Mouse (Mus musculus) midbrain, embryonic 12.5 days (tissue): ENCODE measurements around the gene Spry2. TPM values are rescaled to one million over a fixed set of nuclear protein-coding genes. Genes with fewer than 3 reads are reported as not detected.

Experiments used
- ATAC-seq: fragments of 200-750 bp; cut with Nextera tagmentation; 2 replicates; pipeline ENCODE4 v1.8.0; 2017; ENCODE audit warnings: low read depth, moderate TSS enrichment, moderate library complexity; ENCODE audit not compliant: low FRiP score
- H3K27ac ChIP-seq: fragments of 300-500 bp; sonication (generic); replicated peaks from 2 replicates; pipeline ENCODE4 v1.5.1; 2016; ENCODE audit warnings: mild to moderate bottlenecking
- H3K27me3 ChIP-seq: fragments of 300-500 bp; sonication (generic); 2 replicates; pipeline ENCODE4 v1.6.1; 2016; ENCODE audit warnings: mild to moderate bottlenecking
- H3K36me3 ChIP-seq: fragments of 300-500 bp; sonication (generic); 2 replicates; pipeline ENCODE4 v1.6.1; 2016
- H3K4me1 ChIP-seq: fragments of 300-500 bp; sonication (generic); 2 replicates; pipeline ENCODE4 v1.6.1; 2016
- H3K4me2 ChIP-seq: fragments of 300-500 bp; sonication (generic); replicated peaks from 2 replicates; pipeline ENCODE4 v1.6.1; 2016; ENCODE audit warnings: mild to moderate bottlenecking, moderate library complexity
- H3K4me3 ChIP-seq: fragments of 300-500 bp; sonication (generic); 2 replicates; pipeline ENCODE4 v1.5.1; 2016; ENCODE audit warnings: mild to moderate bottlenecking
- H3K9ac ChIP-seq: fragments of 300-500 bp; sonication (generic); replicated peaks from 2 replicates; pipeline ENCODE4 v1.6.1; 2016; ENCODE audit warnings: mild to moderate bottlenecking, moderate library complexity
- H3K9me3 ChIP-seq: fragments of 300-500 bp; sonication (generic); 2 replicates; pipeline ENCODE4 v1.6.1; 2016; ENCODE audit warnings: mild to moderate bottlenecking
- WGBS: fragments of 180-500 bp; shearing (Covaris S2); methylation state at CpG from one replicate; pipeline ENCODE4 v1.1.7; 2016; 5-methylcytosine and 5-hydroxymethylcytosine counted together
- polyA plus RNA-seq: library from polyadenylated mRNA; unstranded; fragments of >200 nt; fragmentation: Nextera tagmentation; extraction: Ambion mirVana; gene quantifications from 2 replicates; pipeline ENCODE4 v1.2.1, GENCODE M21; 2016

Gene Spry2
- polyA plus RNA-seq, 1 experiment from 2014 or later: 23.2 TPM

DNA sequence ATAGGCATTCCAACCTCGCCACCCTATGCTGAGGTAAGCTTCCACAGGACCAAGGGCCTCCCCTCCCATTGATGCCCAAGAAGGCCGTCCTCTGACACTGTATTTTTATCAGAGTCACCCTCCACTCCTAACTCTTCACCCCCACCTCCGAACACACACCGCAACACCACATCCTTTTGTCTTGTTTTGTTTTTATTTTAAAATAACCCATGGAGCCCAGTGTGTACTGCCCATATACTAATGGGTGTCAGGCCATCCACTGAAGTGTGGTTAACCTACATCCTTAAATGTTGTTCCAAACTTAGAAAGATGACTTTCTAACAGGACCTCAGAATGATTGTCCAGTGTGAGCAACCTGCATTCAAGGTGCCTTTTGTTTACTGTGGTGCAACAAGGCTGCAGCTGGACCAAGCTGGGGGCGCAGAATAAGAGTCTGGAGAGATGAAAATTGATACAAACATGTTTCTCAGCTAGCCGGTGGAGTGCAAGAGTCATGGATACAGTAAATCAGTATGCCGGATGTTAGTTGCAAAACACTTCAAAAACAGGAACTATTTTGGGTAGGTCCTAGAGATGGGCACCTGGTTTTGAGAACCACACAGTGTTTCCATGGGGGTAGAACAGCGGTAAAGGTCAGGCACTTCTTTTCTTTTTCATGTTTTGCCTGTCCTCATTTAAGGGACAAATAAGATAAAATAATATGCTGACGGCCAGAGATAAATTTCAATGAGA is 9.8 kb downstream of the Spry2 start:
- no peak overlapping the region for H3K9ac ChIP-seq
- no peaks in the 10 kb centered on the region for H3K9me3 ChIP-seq
- no peak overlapping the region for H3K4me3 ChIP-seq
- no peaks in the 10 kb centered on the region for H3K36me3 ChIP-seq
- no peak overlapping the region for H3K27ac ChIP-seq
- no peak overlapping the region for H3K4me2 ChIP-seq
- ATAC-seq: no peak
- H3K27me3 ChIP-seq: no peaks in the 10 kb centered on the region
- H3K4me1 ChIP-seq: peaks cover 6% of the 10 kb centered on the region; the same call in 1 of the 2 replicates
- 94% methylated on average over 9 of the region's 9 CpGs for WGBS

DNA sequence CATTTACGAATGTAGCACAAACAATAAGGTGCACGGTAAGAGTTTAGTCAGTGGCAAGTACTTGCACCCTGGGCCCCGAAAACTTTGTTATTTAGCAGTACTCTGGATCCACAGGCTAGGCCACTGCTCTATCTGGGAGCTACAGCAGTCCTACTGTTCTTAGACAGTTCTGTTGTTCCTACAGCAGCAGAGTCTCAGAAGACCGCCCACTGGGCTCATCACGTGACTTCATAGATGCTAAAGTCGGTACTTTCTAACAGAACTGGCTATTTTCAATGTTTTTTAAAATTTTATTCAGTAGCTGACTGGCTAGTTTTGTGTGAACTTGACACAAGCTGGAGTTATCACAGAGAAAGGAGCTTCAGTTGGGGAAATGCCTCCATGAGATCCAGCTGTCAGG is 11.4 kb downstream of the Spry2 start:
- Histone ChIP-seq H3K4me1 (no peaks in the 10 kb centered on the region), H3K9me3 (no peaks in the 10 kb centered on the region), H3K9ac (no peak overlapping the region), H3K36me3 (no peaks in the 10 kb centered on the region), H3K4me2 (no peak overlapping the region), H3K27ac (no peak overlapping the region), H3K27me3 (no peaks in the 10 kb centered on the region), H3K4me3 (no peak overlapping the region)
- WGBS: 83% methylated on average over 6 of the region's 6 CpGs
- ATAC-seq: no peak

DNA sequence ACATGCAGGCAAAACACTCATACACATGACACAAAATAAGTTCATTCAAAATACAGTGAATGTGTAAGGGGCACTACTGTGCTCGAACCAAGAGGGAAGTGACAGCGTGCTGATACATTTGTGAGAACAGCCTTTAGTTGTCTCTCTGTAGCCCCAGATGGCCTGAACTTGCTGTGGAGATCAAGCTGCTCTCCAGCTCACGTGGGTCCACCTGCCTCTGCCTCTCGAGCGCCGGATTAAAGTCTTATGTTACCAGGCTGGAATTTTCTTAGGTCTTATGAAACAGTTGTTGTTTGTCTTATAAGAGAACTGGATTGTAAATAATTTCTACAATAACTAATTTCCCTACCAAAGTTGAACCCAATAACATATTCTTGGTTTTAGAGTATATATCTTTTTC is 13.4 kb downstream of the Spry2 start:
- Histone ChIP-seq H3K4me2 (no peak overlapping the region), H3K4me3 (no peak overlapping the region), H3K4me1 (no peaks in the 10 kb centered on the region), H3K9me3 (no peaks in the 10 kb centered on the region), H3K27ac (no peak overlapping the region), H3K36me3 (no peaks in the 10 kb centered on the region), H3K9ac (no peak overlapping the region), H3K27me3 (no peaks in the 10 kb centered on the region)
- 84% methylated on average over 6 of the region's 6 CpGs for WGBS
- no peak for ATAC-seq

DNA sequence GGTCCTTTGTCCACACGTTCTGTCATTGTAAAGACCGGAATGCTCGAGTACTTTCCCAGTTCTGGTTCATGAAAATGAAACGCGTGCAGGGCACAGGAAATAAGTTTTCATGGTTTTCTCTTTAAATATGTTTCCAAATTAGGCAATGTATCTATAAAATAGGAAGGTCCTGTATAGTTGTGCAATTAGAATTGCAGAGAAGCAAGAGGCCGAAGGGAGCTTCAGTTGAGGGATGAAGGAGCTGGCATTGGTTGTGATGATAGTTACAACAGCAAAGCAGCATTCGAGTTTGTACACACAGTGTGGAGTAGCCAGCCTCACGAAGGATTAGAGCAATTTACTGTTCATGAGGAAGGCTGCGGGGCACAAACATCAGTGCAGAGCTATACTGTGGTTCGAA is 18.3 kb downstream of the Spry2 start:
- no peaks in the 10 kb centered on the region for H3K27me3 ChIP-seq
- H3K36me3 ChIP-seq: no peaks in the 10 kb centered on the region
- no peak overlapping the region for H3K4me3 ChIP-seq
- H3K4me1 ChIP-seq: 0 out of 2 replicates have a peak, but pooled peaks cover 6% of the 10 kb centered on the region
- H3K4me2 ChIP-seq: no peak overlapping the region
- H3K9me3 ChIP-seq: no peaks in the 10 kb centered on the region
- WGBS: 90% methylated on average over 10 of the region's 10 CpGs
- no peak for ATAC-seq
- H3K27ac ChIP-seq: no peak overlapping the region
- H3K9ac ChIP-seq: no peak overlapping the region

DNA sequence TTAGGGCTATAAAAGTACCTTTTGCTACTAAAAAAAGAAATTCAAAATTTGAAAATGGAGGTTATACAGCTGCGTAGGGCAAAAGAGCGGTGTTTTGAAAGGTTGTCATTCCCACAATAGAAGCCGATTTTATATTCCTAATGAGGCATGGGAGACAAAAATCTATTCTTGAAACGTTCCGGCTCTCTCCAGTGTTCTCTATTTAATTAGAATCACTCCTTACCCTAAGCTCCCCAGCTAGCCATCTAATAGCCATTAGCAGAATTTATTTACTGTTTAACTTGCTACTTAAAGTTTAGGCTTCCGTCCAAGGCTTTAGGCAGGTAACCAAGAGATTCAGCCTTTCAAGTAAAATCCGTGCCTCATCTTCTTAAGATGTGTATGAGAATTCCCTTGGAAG is 20.2 kb downstream of the Spry2 start:
- H3K9ac ChIP-seq: no peak overlapping the region
- ATAC-seq: no peak
- 61% methylated on average over 7 of the region's 7 CpGs for WGBS
- H3K27ac ChIP-seq: no peak overlapping the region
- no peak overlapping the region for H3K4me2 ChIP-seq
- 0 out of 2 replicates have a peak, but pooled peaks cover 6% of the 10 kb centered on the region for H3K4me1 ChIP-seq
- H3K27me3 ChIP-seq: no peaks in the 10 kb centered on the region
- H3K9me3 ChIP-seq: no peaks in the 10 kb centered on the region
- no peak overlapping the region for H3K4me3 ChIP-seq
- H3K36me3 ChIP-seq: no peaks in the 10 kb centered on the region

DNA sequence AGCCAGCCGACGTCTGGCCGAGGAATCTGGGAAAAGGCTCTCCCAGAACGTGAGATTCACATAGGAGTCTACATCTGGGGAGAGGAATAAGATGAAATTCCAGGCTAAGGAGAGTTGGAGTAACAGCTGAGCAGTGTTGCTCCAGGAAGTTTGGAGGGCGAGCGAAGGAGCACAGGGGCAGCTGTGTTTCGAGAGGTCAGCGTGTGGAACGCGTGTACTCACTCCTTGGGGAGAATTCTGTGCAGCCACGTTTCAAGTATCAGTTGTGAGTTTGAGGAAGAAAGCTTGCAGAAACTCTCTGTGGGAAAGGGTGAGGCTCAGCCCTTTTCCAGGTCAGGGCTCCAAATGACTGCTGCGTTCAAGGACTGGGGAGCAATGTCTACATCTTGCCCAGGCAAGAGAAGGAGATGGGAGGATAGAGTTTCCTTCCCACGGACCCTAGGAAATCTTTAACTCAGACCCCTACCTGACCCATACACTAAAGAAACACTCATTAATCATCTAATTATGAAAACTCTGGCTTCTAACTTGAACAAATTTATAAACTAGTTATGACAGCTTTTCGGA is 26.2 kb downstream of the Spry2 start:
- ATAC-seq: no peak
- H3K9ac ChIP-seq: no peak overlapping the region

DNA sequence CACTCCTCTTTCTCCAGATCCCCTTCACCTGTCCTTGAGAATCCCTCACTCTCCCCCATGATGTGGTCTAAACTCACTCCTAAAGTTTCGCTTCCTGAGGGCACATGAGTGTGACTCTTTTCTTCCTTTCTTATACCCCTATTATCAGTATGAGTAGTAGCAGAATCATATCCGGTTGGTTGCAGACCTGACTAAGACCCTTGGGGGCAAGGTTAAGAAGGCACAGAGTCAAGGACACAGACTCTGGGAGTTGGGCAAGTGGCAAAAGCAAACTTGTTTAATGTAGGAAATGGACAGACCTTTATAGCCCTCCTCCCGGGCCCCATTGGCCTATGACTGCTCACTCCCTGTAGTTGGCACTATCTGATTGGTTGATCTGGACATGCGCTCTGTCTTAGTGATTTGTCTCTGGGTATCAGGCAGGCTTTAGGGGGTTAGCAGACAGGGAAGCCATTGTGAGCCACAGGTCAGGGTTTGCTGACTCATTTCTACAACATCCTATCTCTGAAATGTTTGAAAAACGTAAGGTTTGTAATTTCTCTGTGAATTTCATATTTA is 31.2 kb downstream of the Spry2 start:
- 91% methylated on average over 5 of the region's 5 CpGs for WGBS

More for the DNA sequence above, 26.2 kb downstream of the Spry2 start:
- Histone ChIP-seq H3K27ac (no peak overlapping the region), H3K4me1 (no peaks in the 10 kb centered on the region), H3K36me3 (no peaks in the 10 kb centered on the region), H3K27me3 (no peaks in the 10 kb centered on the region), H3K9me3 (no peaks in the 10 kb centered on the region), H3K4me3 (no peak overlapping the region), H3K4me2 (no peak overlapping the region)
- WGBS: 76% methylated on average over 14 of the region's 14 CpGs

DNA sequence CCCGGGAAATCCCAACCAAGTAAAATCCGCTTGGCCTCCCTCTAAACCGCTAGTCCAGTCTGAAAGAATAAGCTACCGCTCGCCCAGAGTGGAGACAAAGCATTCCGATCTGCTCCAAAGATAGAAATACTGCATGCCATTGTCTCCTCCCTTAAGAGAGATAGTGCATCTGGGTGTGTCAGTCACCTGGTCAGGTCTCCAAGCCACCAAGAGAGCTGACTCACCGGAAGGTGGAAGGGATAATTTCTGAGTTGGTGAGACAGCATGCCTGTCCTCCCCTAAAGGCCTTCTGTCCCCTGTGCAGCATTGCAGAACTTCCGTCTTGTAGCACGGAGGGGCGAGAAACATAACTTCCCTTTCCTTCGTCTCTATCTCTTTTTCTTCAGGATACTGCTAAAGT is 34.4 kb downstream of the Spry2 start:
- no peaks in the 10 kb centered on the region for H3K36me3 ChIP-seq
- peaks cover 11% of the 10 kb centered on the region for H3K27me3 ChIP-seq
- no peak overlapping the region for H3K4me2 ChIP-seq
- no peaks in the 10 kb centered on the region for H3K9me3 ChIP-seq
- no peak overlapping the region for H3K9ac ChIP-seq
- H3K4me1 ChIP-seq: no peaks in the 10 kb centered on the region; the same call in 1 of the 2 replicates
- no peak for ATAC-seq
- H3K27ac ChIP-seq: no peak overlapping the region
- H3K4me3 ChIP-seq: no peak overlapping the region
- WGBS: 67% methylated on average over 11 of the region's 11 CpGs

More for the DNA sequence above, 31.2 kb downstream of the Spry2 start:
- Histone ChIP-seq H3K36me3 (no peaks in the 10 kb centered on the region), H3K9ac (no peak overlapping the region), H3K27ac (no peak overlapping the region), H3K27me3 (peaks cover 6% of the 10 kb centered on the region), H3K4me3 (no peak overlapping the region), H3K9me3 (no peaks in the 10 kb centered on the region), H3K4me2 (no peak overlapping the region), H3K4me1 (no peaks in the 10 kb centered on the region)
- ATAC-seq: no peak

DNA sequence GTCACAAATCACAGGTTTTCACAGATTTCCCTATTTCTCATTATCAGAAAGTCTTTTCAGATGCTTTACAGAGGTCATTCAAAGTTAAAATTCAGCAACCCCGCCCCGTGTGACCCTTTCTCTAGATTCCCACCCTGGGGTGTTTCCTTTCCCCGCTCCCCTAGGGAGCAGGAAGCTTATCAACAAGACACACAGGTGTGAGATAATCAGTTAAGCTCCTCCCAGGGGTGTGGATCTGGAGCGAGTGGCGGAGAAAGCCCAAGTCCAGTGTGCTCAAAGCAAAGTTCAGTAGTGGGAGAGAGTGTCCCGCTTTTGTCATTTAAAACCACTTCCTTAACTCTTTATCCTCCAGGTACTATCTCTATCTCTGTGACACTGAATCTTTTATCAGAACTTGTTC is 35.7 kb downstream of the Spry2 start:
- WGBS: 30% methylated on average over 6 of the region's 6 CpGs
- Histone ChIP-seq H3K4me3 (no peak overlapping the region), H3K9me3 (no peaks in the 10 kb centered on the region), H3K27me3 (peaks cover 11% of the 10 kb centered on the region), H3K4me1 (no peaks in the 10 kb centered on the region; the same call in 1 of the 2 replicates), H3K27ac (no peak overlapping the region), H3K4me2 (no peak overlapping the region), H3K36me3 (no peaks in the 10 kb centered on the region), H3K9ac (no peak overlapping the region)
- no peak for ATAC-seq

DNA sequence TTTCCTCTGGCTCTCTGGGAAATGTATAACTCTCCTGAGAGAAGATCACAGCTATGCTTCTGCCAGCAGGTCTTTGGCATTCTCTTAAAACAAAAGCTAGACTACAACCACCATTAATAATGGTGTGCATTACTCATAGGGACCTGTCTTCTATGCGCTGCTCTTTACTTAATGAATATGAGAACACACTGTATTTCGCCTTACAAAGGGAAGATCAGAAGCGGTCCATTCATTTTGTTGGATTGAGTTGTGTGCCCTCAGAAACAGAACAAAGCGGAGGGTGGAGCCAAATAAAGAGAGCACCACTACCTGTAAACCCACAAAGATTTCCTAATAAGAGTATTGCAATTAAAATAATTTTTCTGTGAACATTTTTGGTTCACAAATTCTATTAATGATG is 36.3 kb downstream of the Spry2 start:
- Histone ChIP-seq H3K4me2 (no peak overlapping the region), H3K27ac (no peak overlapping the region), H3K4me3 (no peak overlapping the region), H3K9me3 (no peaks in the 10 kb centered on the region), H3K36me3 (no peaks in the 10 kb centered on the region), H3K9ac (no peak overlapping the region), H3K4me1 (no peaks in the 10 kb centered on the region; the same call in 1 of the 2 replicates), H3K27me3 (peaks cover 14% of the 10 kb centered on the region)
- ATAC-seq: no peak
- 85% methylated on average over 4 of the region's 4 CpGs for WGBS

DNA sequence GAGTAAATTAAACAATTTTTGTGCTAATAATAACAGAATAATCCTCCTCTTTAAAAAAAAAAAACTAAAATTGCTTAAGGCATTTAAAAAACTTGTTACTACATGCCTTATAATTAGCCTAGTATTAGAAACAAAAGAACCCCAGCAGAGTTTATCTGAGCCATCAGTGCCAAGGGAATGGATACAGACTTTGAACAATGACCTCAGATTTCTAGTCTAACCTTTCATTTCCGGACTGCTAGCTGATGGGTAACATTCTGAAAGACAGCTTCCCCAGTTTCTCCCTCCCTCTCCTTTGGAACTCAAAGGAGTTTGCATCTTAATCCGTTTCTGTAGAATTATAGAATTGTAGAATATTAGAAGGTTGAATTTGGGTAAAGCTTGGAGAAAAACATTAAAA is 36.7 kb downstream of the Spry2 start:
- ATAC-seq: no peak
- no peak overlapping the region for H3K4me2 ChIP-seq
- peaks cover 14% of the 10 kb centered on the region for H3K27me3 ChIP-seq
- no peaks in the 10 kb centered on the region; the same call in 1 of the 2 replicates for H3K4me1 ChIP-seq
- no peak overlapping the region for H3K9ac ChIP-seq
- H3K9me3 ChIP-seq: no peaks in the 10 kb centered on the region
- whole genome bisulfite sequencing: 17% methylated on average over 2 of the region's 2 CpGs
- no peak overlapping the region for H3K4me3 ChIP-seq
- H3K36me3 ChIP-seq: no peaks in the 10 kb centered on the region
- no peak overlapping the region for H3K27ac ChIP-seq

DNA sequence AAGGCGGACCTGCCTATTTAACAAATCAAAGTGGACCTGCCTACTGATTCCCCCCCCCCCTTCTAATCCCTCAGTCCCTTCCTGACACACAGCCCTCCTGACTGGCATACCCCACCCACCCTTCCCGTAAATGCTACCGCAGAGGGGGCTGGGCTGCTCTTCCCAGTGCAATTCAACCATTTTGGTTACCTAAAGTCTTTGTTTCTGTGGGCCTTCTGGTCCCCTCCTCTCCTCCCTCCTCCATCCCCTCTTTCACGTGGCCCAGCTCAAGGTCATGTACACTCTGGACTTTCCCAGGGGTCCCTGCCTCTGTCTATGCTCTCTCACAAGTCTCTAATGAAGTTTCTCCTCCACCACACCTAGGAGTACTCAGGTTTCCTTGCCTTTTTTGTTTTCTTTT is 37.3 kb downstream of the Spry2 start:
- H3K4me2 ChIP-seq: no peak overlapping the region
- no peak overlapping the region for H3K27ac ChIP-seq
- ATAC-seq: no peak
- WGBS: 12% methylated on average over 4 of the region's 4 CpGs
- H3K4me3 ChIP-seq: no peak overlapping the region
- H3K36me3 ChIP-seq: no peaks in the 10 kb centered on the region
- H3K4me1 ChIP-seq: no peaks in the 10 kb centered on the region; the same call in 1 of the 2 replicates
- H3K27me3 ChIP-seq: peaks cover 14% of the 10 kb centered on the region
- no peak overlapping the region for H3K9ac ChIP-seq
- no peaks in the 10 kb centered on the region for H3K9me3 ChIP-seq
